Mouse (Mus musculus) central nervous system, embryonic 14 days (tissue): ENCODE measurements around the gene Ids. TPM values are rescaled to one million over a fixed set of nuclear protein-coding genes. Genes with fewer than 3 reads are reported as not detected.

ENCODE experiments used
- polyA plus RNA-seq: library from polyadenylated mRNA; depleted of rRNA; stranded (reverse); fragments of >200 nt; gene quantifications from 2 replicates; pipeline ENCODE4 v1.2.3, GENCODE M21; 2012; rRNA removed

The Ids gene
- 76.8 and 77.0 TPM in 2 replicates for polyA plus RNA-seq

GRCm38 (mm10) chrX:70364661-70365613 is at the start of gene Ids:
Gene Ids (minus strand): TSS chrX:70365084.

DNA sequence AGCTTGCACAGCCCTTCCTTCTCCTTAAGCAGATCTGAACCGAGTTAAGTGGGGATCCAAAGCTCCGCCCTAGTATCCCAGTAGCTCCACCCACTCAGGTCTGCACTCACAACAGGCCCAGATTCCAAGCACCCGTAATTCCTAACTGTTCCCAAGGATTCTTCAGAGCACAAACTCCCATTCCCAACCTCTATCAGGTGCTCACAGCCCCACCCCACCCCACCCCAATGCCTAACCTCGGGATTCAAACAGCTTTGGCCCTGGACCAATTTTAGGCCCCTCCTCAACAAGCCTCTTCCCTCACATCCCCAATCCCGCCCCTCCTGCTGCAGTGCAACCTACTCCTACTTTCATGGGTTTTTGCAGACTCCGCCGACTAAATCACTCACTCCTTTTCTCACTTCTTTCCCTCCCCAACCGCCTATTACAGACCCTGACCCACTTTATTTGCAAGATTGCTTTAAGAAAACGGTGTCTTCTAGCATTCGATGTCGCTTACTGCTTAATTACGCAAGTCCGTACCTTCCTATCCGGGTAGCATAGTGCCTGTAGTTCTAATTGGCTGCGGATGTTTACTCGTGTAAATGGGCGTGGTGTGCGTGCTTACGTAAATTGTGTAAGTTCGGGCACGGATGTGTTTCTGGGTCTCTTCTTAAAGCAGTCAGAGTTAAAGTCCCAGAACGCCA is 20.5 kb upstream of the Ids start, which contains the start of gene 1110012L19Rik:
Gene 1110012L19Rik (plus strand): TSS at position 602 of the 686 bp plus-strand sequence.

Other genes starting within 250 kb of the Ids start
- gene 1110012L19Rik, start 20.8 kb upstream of the Ids start, polyA plus RNA-seq, result 25.0 and 25.7 TPM in 2 replicates
- gene Tmem185a, start 112.1 kb upstream of the Ids start, polyA plus RNA-seq, result 41.2 and 42.1 TPM in 2 replicates